Mouse (Mus musculus): ENCODE results near the gene Daam1. TPM values are rescaled to one million over a fixed set of nuclear protein-coding genes. Genes with fewer than 3 reads are reported as not detected.

Daam1 gene
- polyA plus RNA-seq, 1 experiment from 2014 or later = 41.2 TPM

DNA sequence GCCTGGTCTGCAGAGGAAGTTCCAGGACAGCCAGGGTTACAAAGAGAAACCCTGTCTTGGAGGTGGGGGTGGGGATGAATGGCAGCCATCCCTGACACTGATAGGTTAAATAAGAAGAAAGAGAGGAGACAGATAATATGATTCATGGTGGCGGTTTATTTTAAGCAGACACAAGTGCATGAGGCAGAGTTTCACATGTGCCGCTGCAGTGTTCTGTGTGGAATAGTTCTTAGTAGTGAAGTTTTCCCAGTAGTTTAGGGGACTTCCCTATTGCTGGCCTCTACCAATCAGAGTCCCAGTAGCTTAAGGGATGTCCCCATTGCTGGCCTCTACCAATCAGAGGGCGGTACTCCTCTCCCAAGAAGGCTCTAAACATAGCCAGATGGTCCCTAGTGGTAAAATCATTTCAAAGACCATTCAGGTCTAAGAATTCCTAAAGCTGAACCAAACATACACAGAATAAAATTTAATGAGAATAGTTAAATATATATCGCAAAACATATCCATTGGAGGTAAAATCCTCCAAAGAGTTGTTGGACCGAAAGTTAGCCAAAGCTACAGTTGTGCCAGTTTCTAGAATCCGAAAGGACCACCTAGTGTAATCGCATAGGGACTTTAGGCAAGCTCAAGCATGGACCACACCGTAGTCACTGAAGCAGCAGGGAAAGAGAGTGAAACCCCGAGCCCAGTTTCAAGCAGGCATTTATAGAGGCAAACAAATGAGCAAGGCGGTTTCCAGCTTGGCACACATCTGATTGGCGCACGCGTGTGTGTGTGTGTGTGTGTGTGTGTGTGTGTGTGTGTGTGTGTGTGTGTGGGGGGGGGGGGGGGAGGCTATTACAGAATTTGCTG, 178.4 kb downstream of the Daam1 start:
- H3K27me3 ChIP-seq (ENCODE audit: control insufficient read depth, insufficient read depth, low read length) = no peaks in the 10 kb centered on the region
- no peak for ATAC-seq (ENCODE audit: low FRiP score)
- no peak overlapping the region for H3K4me2 ChIP-seq (replicated peaks)
- 90% methylated on average over 13 of the region's 13 CpGs for WGBS
- 0 out of 2 replicates have a peak overlapping the region, but pooled peaks have one; percentile 32 for H3K9ac ChIP-seq
- no peaks in the 10 kb centered on the region for H3K36me3 ChIP-seq (replicated peaks; ENCODE audit: control insufficient read depth, insufficient read depth)
- DNase-seq (ENCODE audit: low spot score) = no peak
- no peaks in the 10 kb centered on the region for H3K9me3 ChIP-seq (ENCODE audit: control insufficient read depth, low read length)
- H3K4me1 ChIP-seq (replicated peaks; ENCODE audit: control insufficient read depth, insufficient read depth, low read length) = no peaks in the 10 kb centered on the region
- no peak overlapping the region for H3K27ac ChIP-seq
- no peak overlapping the region for H3K4me3 ChIP-seq (replicated peaks; ENCODE audit: low read length)

DNA sequence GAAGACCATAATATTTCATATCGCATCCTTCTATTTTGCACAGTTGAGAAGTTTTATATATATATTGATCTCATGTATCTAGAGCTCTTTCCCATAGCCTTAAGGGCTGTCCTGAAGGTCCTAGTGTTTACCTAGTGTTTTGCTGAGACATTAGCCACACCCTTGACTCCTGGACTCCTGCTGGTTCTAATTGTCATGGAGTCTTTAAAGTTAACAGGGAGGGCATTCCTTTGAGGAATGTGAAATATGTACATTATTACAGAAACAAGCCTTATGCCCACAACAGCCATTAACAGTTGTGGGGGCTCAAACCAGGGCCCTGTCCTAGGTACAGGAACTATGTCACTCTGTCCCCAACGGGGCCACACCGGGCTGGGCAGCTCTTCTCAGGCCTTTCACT, 180.5 kb downstream of the Daam1 start:
- H3K9me3 ChIP-seq (ENCODE audit: control insufficient read depth, low read length) = no peaks in the 10 kb centered on the region
- H3K27ac ChIP-seq = no peak overlapping the region
- H3K4me2 ChIP-seq (replicated peaks) = no peak overlapping the region
- no peaks in the 10 kb centered on the region for H3K27me3 ChIP-seq (ENCODE audit: control insufficient read depth, insufficient read depth, low read length)
- H3K4me3 ChIP-seq (replicated peaks; ENCODE audit: low read length) = no peak overlapping the region
- WGBS = 96% methylated on average over 3 of the region's 3 CpGs
- ATAC-seq (ENCODE audit: low FRiP score) (no peak), DNase-seq (ENCODE audit: low spot score) (no peak)
- H3K4me1 ChIP-seq (replicated peaks; ENCODE audit: control insufficient read depth, insufficient read depth, low read length) = no peaks in the 10 kb centered on the region
- H3K36me3 ChIP-seq (replicated peaks; ENCODE audit: control insufficient read depth, insufficient read depth) = no peaks in the 10 kb centered on the region
- H3K9ac ChIP-seq = no peak overlapping the region

DNA sequence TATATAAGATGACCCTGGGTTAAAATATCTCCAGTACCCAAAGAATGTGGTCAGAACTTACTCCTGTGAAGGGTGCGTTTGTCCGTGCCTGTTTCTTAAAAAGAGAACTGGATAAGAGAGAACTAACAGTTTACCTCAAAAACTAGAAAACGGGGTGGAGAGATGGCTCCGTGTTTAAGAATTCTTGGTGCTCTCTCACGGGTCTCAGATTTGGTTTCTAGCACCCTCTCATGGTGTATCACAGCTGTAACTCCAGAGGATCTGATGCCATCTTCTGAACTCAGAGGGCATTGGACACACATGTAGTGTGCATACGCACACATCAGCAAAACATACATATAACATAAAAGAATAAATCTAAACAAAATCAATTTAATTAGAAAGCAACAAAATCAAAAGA, 181.2 kb downstream of the Daam1 start:
- 92% methylated on average over 6 of the region's 6 CpGs for WGBS
- no peak overlapping the region for H3K4me2 ChIP-seq (replicated peaks)

DNA sequence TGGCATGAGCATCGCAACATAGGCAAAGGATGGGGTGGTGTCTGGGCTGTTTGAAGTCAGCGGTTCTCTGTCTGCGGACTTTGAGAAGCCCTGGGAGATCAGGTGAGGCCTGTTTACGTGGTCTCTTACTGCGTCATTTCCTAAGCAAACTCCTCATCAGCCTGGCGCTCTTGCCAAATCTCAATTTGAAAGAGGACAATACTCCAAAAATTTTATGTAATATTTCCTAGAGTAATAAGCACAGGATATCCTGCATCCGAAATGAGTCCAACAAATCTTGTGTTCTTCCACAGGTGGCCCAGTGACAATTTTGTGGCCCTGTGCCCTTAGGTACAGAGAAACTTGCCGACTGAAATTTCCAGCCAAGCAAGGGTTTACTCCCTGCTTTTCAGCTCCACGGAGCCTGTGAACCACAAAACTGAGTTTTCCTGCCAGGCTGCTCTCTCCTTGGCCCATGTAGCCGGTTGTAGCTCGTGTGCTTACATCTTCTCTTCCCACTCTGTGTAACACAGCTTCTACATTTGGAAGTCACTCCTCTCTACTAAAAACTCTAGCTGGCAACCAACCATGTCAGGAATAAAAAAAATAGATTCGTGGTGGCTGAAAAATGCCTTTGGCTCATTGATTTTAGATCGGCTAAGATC, 183.0 kb downstream of the Daam1 start:
- no peaks in the 10 kb centered on the region for H3K9me3 ChIP-seq (ENCODE audit: control insufficient read depth, low read length)
- H3K9ac ChIP-seq = no peak overlapping the region
- no peaks in the 10 kb centered on the region for H3K4me1 ChIP-seq (replicated peaks; ENCODE audit: control insufficient read depth, insufficient read depth, low read length)
- H3K36me3 ChIP-seq (replicated peaks; ENCODE audit: control insufficient read depth, insufficient read depth) = no peaks in the 10 kb centered on the region
- no peaks in the 10 kb centered on the region for H3K27me3 ChIP-seq (ENCODE audit: control insufficient read depth, insufficient read depth, low read length)
- DNase-seq (ENCODE audit: low spot score) (no peak), ATAC-seq (ENCODE audit: low FRiP score) (no peak)
- no peak overlapping the region for H3K27ac ChIP-seq
- H3K4me3 ChIP-seq (replicated peaks; ENCODE audit: low read length) = no peak overlapping the region
- no peak overlapping the region for H3K4me2 ChIP-seq (replicated peaks)
- WGBS = 89% methylated on average over 13 of the region's 13 CpGs

More for the DNA sequence above, 181.2 kb downstream of the Daam1 start:
- ATAC-seq (ENCODE audit: low FRiP score) = no peak
- no peaks in the 10 kb centered on the region for H3K36me3 ChIP-seq (replicated peaks; ENCODE audit: control insufficient read depth, insufficient read depth)
- H3K27me3 ChIP-seq (ENCODE audit: control insufficient read depth, insufficient read depth, low read length) = no peaks in the 10 kb centered on the region
- H3K9ac ChIP-seq = no peak overlapping the region
- no peak overlapping the region for H3K27ac ChIP-seq
- H3K4me1 ChIP-seq (replicated peaks; ENCODE audit: control insufficient read depth, insufficient read depth, low read length) = no peaks in the 10 kb centered on the region
- H3K9me3 ChIP-seq (ENCODE audit: control insufficient read depth, low read length) = no peaks in the 10 kb centered on the region
- no peak overlapping the region for H3K4me3 ChIP-seq (replicated peaks; ENCODE audit: low read length)
- DNase-seq (ENCODE audit: low spot score) = no peak

DNA sequence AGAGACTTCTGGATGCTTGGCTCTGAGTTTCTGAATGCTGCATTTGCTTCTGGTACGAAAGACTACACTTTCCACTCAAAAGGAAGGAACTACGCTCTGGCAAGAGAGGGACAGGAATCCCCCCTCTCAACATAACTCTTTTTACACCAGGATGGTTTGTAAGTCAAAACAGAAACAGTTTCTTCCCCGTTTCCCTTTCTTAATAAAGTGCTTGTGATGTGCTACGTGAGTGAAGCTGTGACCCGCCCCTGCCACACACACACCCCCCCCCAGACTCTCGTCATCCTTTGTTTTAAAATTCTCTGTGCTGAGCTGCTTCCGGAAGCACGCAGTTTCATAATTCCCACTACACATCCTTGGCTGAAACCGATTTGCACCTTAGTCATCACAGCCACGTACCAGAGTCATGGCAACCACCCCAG, 183.5 kb downstream of the Daam1 start:
- DNase-seq (ENCODE audit: low spot score) (no peak), ATAC-seq (ENCODE audit: low FRiP score) (no peak)
- no peaks in the 10 kb centered on the region for H3K4me1 ChIP-seq (replicated peaks; ENCODE audit: control insufficient read depth, insufficient read depth, low read length)
- no peak overlapping the region for H3K27ac ChIP-seq
- no peak overlapping the region for H3K4me3 ChIP-seq (replicated peaks; ENCODE audit: low read length)
- no peak overlapping the region for H3K9ac ChIP-seq
- H3K36me3 ChIP-seq (replicated peaks; ENCODE audit: control insufficient read depth, insufficient read depth) = no peaks in the 10 kb centered on the region
- H3K9me3 ChIP-seq (ENCODE audit: control insufficient read depth, low read length) = no peaks in the 10 kb centered on the region
- WGBS = 59% methylated on average over 10 of the region's 10 CpGs
- no peaks in the 10 kb centered on the region for H3K27me3 ChIP-seq (ENCODE audit: control insufficient read depth, insufficient read depth, low read length)
- no peak overlapping the region for H3K4me2 ChIP-seq (replicated peaks)

DNA sequence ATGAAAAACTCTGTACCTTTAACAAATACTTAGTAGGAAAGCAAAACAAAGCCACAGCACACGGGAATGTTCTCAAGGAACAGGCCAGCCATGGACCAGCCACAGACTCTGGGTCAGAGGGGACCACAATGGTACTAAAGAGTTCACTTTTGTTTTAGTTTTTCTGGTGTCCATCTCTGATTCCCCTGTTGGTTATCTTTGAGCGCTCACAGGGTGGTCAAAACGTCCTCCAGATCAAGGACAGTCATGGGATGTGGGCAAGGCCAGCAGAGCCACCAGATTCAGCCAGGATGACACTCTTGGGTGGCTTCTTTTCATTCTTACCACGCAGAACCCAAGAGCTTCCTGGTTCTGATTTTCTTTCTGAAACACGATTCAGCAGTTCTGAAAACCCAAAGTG, 184.4 kb downstream of the Daam1 start:
- WGBS = 73% methylated on average over 5 of the region's 5 CpGs
- ATAC-seq (ENCODE audit: low FRiP score) (no peak), DNase-seq (ENCODE audit: low spot score) (no peak)
- H3K27me3 ChIP-seq (ENCODE audit: control insufficient read depth, insufficient read depth, low read length) = no peaks in the 10 kb centered on the region
- no peak overlapping the region for H3K9ac ChIP-seq
- H3K4me3 ChIP-seq (replicated peaks; ENCODE audit: low read length) = no peak overlapping the region
- no peaks in the 10 kb centered on the region for H3K4me1 ChIP-seq (replicated peaks; ENCODE audit: control insufficient read depth, insufficient read depth, low read length)
- H3K9me3 ChIP-seq (ENCODE audit: control insufficient read depth, low read length) = no peaks in the 10 kb centered on the region
- no peak overlapping the region for H3K4me2 ChIP-seq (replicated peaks)
- no peaks in the 10 kb centered on the region for H3K36me3 ChIP-seq (replicated peaks; ENCODE audit: control insufficient read depth, insufficient read depth)
- no peak overlapping the region for H3K27ac ChIP-seq

DNA sequence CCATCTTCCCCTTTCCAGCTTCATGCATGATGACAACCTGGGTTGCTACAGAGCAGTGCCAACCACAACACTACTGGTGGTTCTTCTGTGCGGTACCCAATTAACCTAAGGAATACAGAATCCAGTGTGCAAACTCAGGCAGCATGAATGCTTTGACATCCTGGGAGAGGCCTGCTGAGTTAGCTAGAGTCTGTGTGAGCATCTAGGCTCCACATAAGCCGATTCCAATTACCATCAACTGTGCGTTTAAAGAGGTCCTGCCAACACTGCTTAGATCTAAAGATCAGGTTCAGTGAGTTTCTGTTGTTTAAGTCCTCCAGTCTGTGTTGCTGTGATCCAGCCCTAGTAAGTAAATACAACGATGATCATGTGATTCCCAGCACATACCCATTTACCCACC, 189.4 kb downstream of the Daam1 start:
- no peaks in the 10 kb centered on the region for H3K36me3 ChIP-seq (replicated peaks; ENCODE audit: control insufficient read depth, insufficient read depth)
- 0 out of 2 replicates have a peak, but pooled peaks cover 3% of the 10 kb centered on the region for H3K4me1 ChIP-seq (replicated peaks; ENCODE audit: control insufficient read depth, insufficient read depth, low read length)
- no peak overlapping the region for H3K27ac ChIP-seq
- WGBS = 90% methylated on average over 4 of the region's 4 CpGs
- H3K4me3 ChIP-seq (replicated peaks; ENCODE audit: low read length) = no peak overlapping the region
- H3K4me2 ChIP-seq (replicated peaks) = no peak overlapping the region
- DNase-seq (ENCODE audit: low spot score) = no peak
- H3K27me3 ChIP-seq (ENCODE audit: control insufficient read depth, insufficient read depth, low read length) = no peaks in the 10 kb centered on the region
- H3K9ac ChIP-seq = no peak overlapping the region
- no peak for ATAC-seq (ENCODE audit: low FRiP score)
- no peaks in the 10 kb centered on the region for H3K9me3 ChIP-seq (ENCODE audit: control insufficient read depth, low read length)

DNA sequence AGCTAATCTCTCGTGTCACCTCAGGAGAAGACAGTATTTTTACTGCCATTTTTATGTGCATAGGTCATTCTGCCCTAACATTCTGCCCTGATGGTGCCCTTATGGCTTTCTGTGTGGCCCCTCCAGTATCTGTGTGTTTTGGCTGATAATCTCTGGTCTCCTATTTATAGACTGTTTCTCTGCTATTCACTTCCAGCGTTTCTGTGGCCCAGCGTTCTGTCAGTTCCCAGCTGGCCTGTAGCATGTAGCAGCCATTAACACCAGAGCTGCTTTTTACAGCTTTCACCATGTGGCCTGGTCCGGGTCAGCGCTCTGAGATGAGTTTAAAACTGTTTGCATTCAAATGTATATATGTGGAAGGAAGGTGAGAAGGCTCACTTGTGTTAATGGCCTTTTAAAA, 190.7 kb downstream of the Daam1 start:
- Histone ChIP-seq H3K27ac (no peak overlapping the region), H3K4me3 (replicated peaks; ENCODE audit: low read length) (no peak overlapping the region), H3K9ac (no peak overlapping the region), H3K9me3 (ENCODE audit: control insufficient read depth, low read length) (no peaks in the 10 kb centered on the region), H3K4me1 (replicated peaks; ENCODE audit: control insufficient read depth, insufficient read depth, low read length) (0 out of 2 replicates have a peak, but pooled peaks cover 3% of the 10 kb centered on the region), H3K27me3 (ENCODE audit: control insufficient read depth, insufficient read depth, low read length) (no peaks in the 10 kb centered on the region), H3K36me3 (replicated peaks; ENCODE audit: control insufficient read depth, insufficient read depth) (no peaks in the 10 kb centered on the region), H3K4me2 (replicated peaks) (no peak overlapping the region)
- ATAC-seq (ENCODE audit: low FRiP score) (no peak), DNase-seq (ENCODE audit: low spot score) (no peak)
- 72% methylated on average over 5 of the region's 5 CpGs for WGBS

DNA sequence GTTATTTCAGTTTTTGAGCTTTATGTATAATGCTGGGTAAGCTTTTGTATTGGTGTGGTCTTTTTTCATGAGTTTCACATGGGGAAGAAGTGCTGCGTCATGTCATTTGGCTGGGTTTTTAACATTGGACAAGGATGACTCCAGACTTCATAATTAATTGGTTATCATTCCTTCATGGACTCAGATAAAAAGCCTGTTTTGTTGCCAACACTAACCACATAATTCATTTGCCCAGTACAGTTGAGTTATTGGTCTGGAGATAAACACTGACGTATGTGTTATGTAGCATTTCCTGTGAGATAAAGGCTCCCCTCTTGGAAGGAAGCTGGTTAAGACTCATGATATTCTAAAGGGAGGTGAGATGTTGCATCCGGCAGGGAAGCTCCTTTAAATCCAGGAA, 191.9 kb downstream of the Daam1 start:
- no peak overlapping the region for H3K4me2 ChIP-seq (replicated peaks)
- 0 out of 2 replicates have a peak, but pooled peaks cover 3% of the 10 kb centered on the region for H3K4me1 ChIP-seq (replicated peaks; ENCODE audit: control insufficient read depth, insufficient read depth, low read length)
- no peaks in the 10 kb centered on the region for H3K9me3 ChIP-seq (ENCODE audit: control insufficient read depth, low read length)
- no peaks in the 10 kb centered on the region for H3K27me3 ChIP-seq (ENCODE audit: control insufficient read depth, insufficient read depth, low read length)
- no peak overlapping the region for H3K27ac ChIP-seq
- H3K4me3 ChIP-seq (replicated peaks; ENCODE audit: low read length) = no peak overlapping the region
- H3K9ac ChIP-seq = no peak overlapping the region
- DNase-seq (ENCODE audit: low spot score) (no peak), ATAC-seq (ENCODE audit: low FRiP score) (no peak)
- H3K36me3 ChIP-seq (replicated peaks; ENCODE audit: control insufficient read depth, insufficient read depth) = no peaks in the 10 kb centered on the region
- 98% methylated on average over 3 of the region's 3 CpGs for WGBS

All from hindbrain, embryonic 14.5 days (tissue).